Mouse (Mus musculus): ENCODE measurements around the gene Sh3bp2. TPM values are rescaled to one million over a fixed set of nuclear protein-coding genes. Genes with fewer than 3 reads are reported as not detected.

Gene Sh3bp2
- total and polyA plus RNA-seq, 3 experiments = 7.9 to 12.0 TPM; not detected in 1

- TF ChIP-seq CHD2 (IDR thresholded peaks at IDR 0.05; ENCODE audit: low read length) = no peak
- TF ChIP-seq POLR2AphosphoS5 (IDR thresholded peaks at IDR 0.05; ENCODE audit: borderline replicate concordance, low read depth, low read length) = no peak
- no peak for TF ChIP-seq CTCF (IDR thresholded peaks at IDR 0.05 in 2 of 3, conservative IDR thresholded peaks at IDR 0.05 in 1 of 3; ENCODE audit: control insufficient read depth in 1 of 3, insufficient read depth in 1 of 3, low read depth in 2 of 3, low read length in 3 of 3, poor library complexity in 1 of 3, severe bottlenecking in 1 of 3)
- TF ChIP-seq HCFC1 (IDR thresholded peaks at IDR 0.05; ENCODE audit: low read depth, low read length) = no peak
- TF ChIP-seq ZMIZ1 (IDR thresholded peaks at IDR 0.05; ENCODE audit: low read depth, low read length) = no peak
- Histone ChIP-seq H3K9ac (ENCODE audit: control insufficient read depth, low read depth, low read length, poor library complexity, severe bottlenecking) (no peak overlapping the region), H3K36me3 (ENCODE audit: control insufficient read depth in 1 of 2, insufficient read depth in 2 of 2, low read length in 2 of 2) (peaks cover 0 to 6% of the 10 kb centered on the region in 2 experiments; a peak in 2 of 4 replicates), H3K27me3 (ENCODE audit: control insufficient read depth in 1 of 2, insufficient read depth in 2 of 2, low read length in 2 of 2) (no peaks in the 10 kb centered on the region), H3K9me3 (replicated peaks; ENCODE audit: insufficient read depth, low read length) (no peaks in the 10 kb centered on the region), H3K4me1 (ENCODE audit: control insufficient read depth in 1 of 2, insufficient read depth in 2 of 2, low read length in 2 of 2) (peaks cover 4 to 12% of the 10 kb centered on the region in 2 experiments; a peak in 3 of 4 replicates), H3K27ac (ENCODE audit: control insufficient read depth, low read depth, low read length) (no peak overlapping the region), H3K79me2 (ENCODE audit: control insufficient read depth, insufficient read depth, low read length, poor library complexity) (peaks cover 2% of the 10 kb centered on the region), H3K4me3 (ENCODE audit: control insufficient read depth in 1 of 2, insufficient read depth in 1 of 2, low read depth in 2 of 2, low read length in 2 of 2) (no peak overlapping the region)
- DNase-seq (ENCODE audit: low read depth, low spot score) = no peak
These were observed 3.1 kb downstream of the Sh3bp2 start for GRCm38 (mm10) chr5:34528724-34529123.

- H3K4me3 ChIP-seq (ENCODE audit: control insufficient read depth in 1 of 2, insufficient read depth in 1 of 2, low read depth in 2 of 2, low read length in 2 of 2) = no peak overlapping the region
- no peak for DNase-seq (ENCODE audit: low read depth, low spot score)
- peaks cover 0 to 6% of the 10 kb centered on the region in 2 experiments; a peak in 2 of 4 replicates for H3K36me3 ChIP-seq (ENCODE audit: control insufficient read depth in 1 of 2, insufficient read depth in 2 of 2, low read length in 2 of 2)
- peaks cover 4 to 12% of the 10 kb centered on the region in 2 experiments; a peak in 3 of 4 replicates for H3K4me1 ChIP-seq (ENCODE audit: control insufficient read depth in 1 of 2, insufficient read depth in 2 of 2, low read length in 2 of 2)
- no peaks in the 10 kb centered on the region for H3K9me3 ChIP-seq (replicated peaks; ENCODE audit: insufficient read depth, low read length)
- no peak overlapping the region for H3K9ac ChIP-seq (ENCODE audit: control insufficient read depth, low read depth, low read length, poor library complexity, severe bottlenecking)
- no peak for TF ChIP-seq MAX (IDR thresholded peaks at IDR 0.05; ENCODE audit: low read length)
- peaks cover 2% of the 10 kb centered on the region for H3K79me2 ChIP-seq (ENCODE audit: control insufficient read depth, insufficient read depth, low read length, poor library complexity)
- no peak overlapping the region for H3K27ac ChIP-seq (ENCODE audit: control insufficient read depth, low read depth, low read length)
- no peaks in the 10 kb centered on the region for H3K27me3 ChIP-seq (ENCODE audit: control insufficient read depth in 1 of 2, insufficient read depth in 2 of 2, low read length in 2 of 2)
These were observed 4.5 kb downstream of the Sh3bp2 start for GRCm38 (mm10) chr5:34530116-34530515.

GRCm38 (mm10) chr5:34530687-34531086 lies 5.0 kb downstream of the Sh3bp2 start:
- TF ChIP-seq RCOR1 (IDR thresholded peaks at IDR 0.05; ENCODE audit: low read depth, low read length) = no peak
- no peak for TF ChIP-seq MAFK (IDR thresholded peaks at IDR 0.05; ENCODE audit: borderline replicate concordance, low read depth, low read length)
- TF ChIP-seq RAD21 (IDR thresholded peaks at IDR 0.05; ENCODE audit: low read depth, low read length) = no peak
- TF ChIP-seq CTCF (IDR thresholded peaks at IDR 0.05 in 2 of 3, conservative IDR thresholded peaks at IDR 0.05 in 1 of 3; ENCODE audit: control insufficient read depth in 1 of 3, insufficient read depth in 1 of 3, low read depth in 2 of 3, low read length in 3 of 3, poor library complexity in 1 of 3, severe bottlenecking in 1 of 3) = no peak
- TF ChIP-seq MEF2A (IDR thresholded peaks at IDR 0.05; ENCODE audit: extremely low read depth, insufficient replicate concordance, low read depth, low read length, poor library complexity, severe bottlenecking) = no peak
- TF ChIP-seq MYB (IDR thresholded peaks at IDR 0.05; ENCODE audit: low read depth, low read length) = no peak
- no peak for TF ChIP-seq TBP (IDR thresholded peaks at IDR 0.05; ENCODE audit: low read depth, low read length)
- TF ChIP-seq UBTF (IDR thresholded peaks at IDR 0.05; ENCODE audit: borderline replicate concordance, insufficient read depth, low read depth, low read length) = no peak
- no peak for TF ChIP-seq GABPA (IDR thresholded peaks at IDR 0.05; ENCODE audit: low read depth, low read length)
- TF ChIP-seq SMC3 (IDR thresholded peaks at IDR 0.05; ENCODE audit: low read depth, low read length) = no peak
- TF ChIP-seq KAT2A (conservative IDR thresholded peaks at IDR 0.05; ENCODE audit: low read depth, low read length) = no peak
- TF ChIP-seq HCFC1 (IDR thresholded peaks at IDR 0.05; ENCODE audit: low read depth, low read length) = no peak
- TF ChIP-seq POLR2AphosphoS5 (IDR thresholded peaks at IDR 0.05; ENCODE audit: borderline replicate concordance, low read depth, low read length) = no peak
- Histone ChIP-seq H3K27me3 (ENCODE audit: control insufficient read depth in 1 of 2, insufficient read depth in 2 of 2, low read length in 2 of 2) (no peaks in the 10 kb centered on the region), H3K9me3 (replicated peaks; ENCODE audit: insufficient read depth, low read length) (no peaks in the 10 kb centered on the region), H3K36me3 (ENCODE audit: control insufficient read depth in 1 of 2, insufficient read depth in 2 of 2, low read length in 2 of 2) (peaks cover 0 to 6% of the 10 kb centered on the region in 2 experiments; a peak in 2 of 4 replicates), H3K27ac (ENCODE audit: control insufficient read depth, low read depth, low read length) (no peak overlapping the region), H3K4me1 (ENCODE audit: control insufficient read depth in 1 of 2, insufficient read depth in 2 of 2, low read length in 2 of 2) (peaks cover 4 to 12% of the 10 kb centered on the region in 2 experiments; a peak in 3 of 4 replicates), H3K9ac (ENCODE audit: control insufficient read depth, low read depth, low read length, poor library complexity, severe bottlenecking) (no peak overlapping the region), H3K4me3 (ENCODE audit: control insufficient read depth in 1 of 2, insufficient read depth in 1 of 2, low read depth in 2 of 2, low read length in 2 of 2) (no peak overlapping the region), H3K79me2 (ENCODE audit: control insufficient read depth, insufficient read depth, low read length, poor library complexity) (peaks cover 2% of the 10 kb centered on the region)
- no peak for DNase-seq (ENCODE audit: low read depth, low spot score)

All from MEL (cell line).